In genomic region chr16:18836468-18837208, GRCm38 (mm10) we compare ENCODE assay signal across 8 mouse cellular contexts. TPM values are rescaled to one million over a fixed set of nuclear protein-coding genes. Genes with fewer than 3 reads are reported as not detected.
DNase-seq lines count a peak whose midpoint lies in the region; ATAC-seq and TF ChIP-seq lines count a peak whose summit lies in the region.

Gene 2510002D24Rik (plus strand): TSS chr16:18836578.
Gene Gm28539 (plus strand): TSS chr16:18836584.

- H3K27ac ChIP-seq in hindbrain, embryonic 10.5 days: peak within 1 kb of the TSS; percentile 91
- peak within 1 kb of the TSS; percentile 86 for H3K27ac ChIP-seq in lung, postnatal 0 days (ENCODE audit: low read length)

- H3K9ac ChIP-seq in lung, postnatal 0 days (replicated peaks; ENCODE audit: low read depth): peak within 1 kb of the TSS; percentile 84

- H3K4me1 ChIP-seq in hindbrain, embryonic 10.5 days (replicated peaks): peaks cover 12% of the 10 kb centered on the region
- H3K4me1 ChIP-seq in lung, postnatal 0 days (ENCODE audit: insufficient read depth, low read depth, low read length): no peaks in the 10 kb centered on the region

- no peak for TF ChIP-seq EP300 in lung, postnatal 0 days (IDR thresholded peaks at IDR 0.05)

- H3K4me2 ChIP-seq in lung, postnatal 0 days (replicated peaks; ENCODE audit: low read depth, low read length): peak within 1 kb of the TSS; percentile 79

- H3K36me3 ChIP-seq in hindbrain, embryonic 10.5 days: peaks cover 57% of the 10 kb centered on the region
- H3K36me3 ChIP-seq in lung, postnatal 0 days (ENCODE audit: insufficient read depth, low read length): peaks cover 2% of the 10 kb centered on the region; the same call in 1 of the 2 replicates

- no peaks in the 10 kb centered on the region for H3K27me3 ChIP-seq in hindbrain, embryonic 10.5 days (ENCODE audit: insufficient read depth, poor library complexity, severe bottlenecking)
- H3K27me3 ChIP-seq in lung, postnatal 0 days (replicated peaks; ENCODE audit: insufficient read depth, low read length): no peaks in the 10 kb centered on the region

- TF ChIP-seq CTCF in lung, postnatal 0 days (IDR thresholded peaks at IDR 0.05): no peak

- peak; percentile 91 for DNase-seq in MEL-GATA-1-ER (ENCODE audit: extremely low read depth, low read depth)
- DNase-seq in cerebellum, adult 9-10 months: peak; percentile 98
- peak; percentile 86 for DNase-seq in hindbrain, embryonic 10.5 days (ENCODE audit: low spot score)
- peak; percentile 95 for DNase-seq in layer of hippocampus, adult 9-11 months
- DNase-seq in lung, postnatal 0 days (ENCODE audit: low spot score): peak; percentile 93
- DNase-seq in ovary, postnatal 14 days (ENCODE audit: low spot score): peak; percentile 86
- peak; percentile 96 for DNase-seq in thymus, postnatal 14 days

- under 1% methylated on average over 46 of the region's 46 CpGs for WGBS in hindbrain, embryonic 10.5 days
- WGBS in lung, postnatal 0 days: 1% methylated on average over 45 of the region's 46 CpGs

- peak; percentile 99 for ATAC-seq in frontal cortex, adult (ENCODE audit: low TSS enrichment)
- ATAC-seq in lung, postnatal 0 days: peak; percentile 99

- H3K4me3 ChIP-seq in hindbrain, embryonic 10.5 days: peak within 1 kb of the TSS; percentile 90
- H3K4me3 ChIP-seq in lung, postnatal 0 days (ENCODE audit: low read depth, low read length): peak within 1 kb of the TSS; percentile 82

- H3K9me3 ChIP-seq in hindbrain, embryonic 10.5 days: no peaks in the 10 kb centered on the region
- no peaks in the 10 kb centered on the region for H3K9me3 ChIP-seq in lung, postnatal 0 days (ENCODE audit: low read length)

RNA-seq across cellular contexts. Expression of gene 2510002D24Rik, which starts in this region (rescaled TPM):
- polyA plus RNA-seq in hindbrain, embryonic 10.5 days (2016; fragmentation: Nextera tagmentation; extraction: Ambion mirVana): 27.3 and 27.4 TPM in 2 replicates
- 23.7 and 28.9 TPM in 2 replicates for polyA plus RNA-seq in lung, postnatal 0 days (2015; fragmentation: Nextera tagmentation; extraction: Ambion mirVana)

RNA-seq across cellular contexts. Expression of gene Gm28539, which starts in this region (rescaled TPM):
- polyA plus RNA-seq in hindbrain, embryonic 10.5 days (2016; fragmentation: Nextera tagmentation; extraction: Ambion mirVana): not detected in 2 replicates
- polyA plus RNA-seq in lung, postnatal 0 days (2015; fragmentation: Nextera tagmentation; extraction: Ambion mirVana): not detected in 2 replicates

Comparison
In these comparisons a context has a peak if more than half of its experiments do, and no peak if none do; other contexts are left out.
1. Peak in every context shown above with its lines: DNase-seq, ATAC-seq, H3K4me3 ChIP-seq and H3K27ac ChIP-seq.